Mouse (Mus musculus) heart, adult 2 months (tissue): ENCODE results near the gene Dclk2.

Experiments
- CTCF ChIP-seq: fragments of 200-600 bp; IDR thresholded peaks from 2 replicates; pipeline ENCODE4 v1.8.1; 2022; ENCODE audit warnings: antibody characterized with exemption, mild to moderate bottlenecking, moderate library complexity
- EP300 ChIP-seq: fragments of 200-500 bp; IDR thresholded peaks from 2 replicates; pipeline ENCODE4 v1.6.1; 2011; ENCODE audit warnings: low read depth, low read length, control low read depth; ENCODE audit not compliant: insufficient read depth
- POLR2A ChIP-seq: fragments of 200-500 bp; IDR thresholded peaks from 2 replicates; pipeline ENCODE4 v1.6.1; 2011; ENCODE audit warnings: mild to moderate bottlenecking, low read depth, low read length, control low read depth; ENCODE audit not compliant: insufficient read depth

- TF ChIP-seq CTCF (no peak), POLR2A (no peak), EP300 (no peak)
Observed at GRCm38 (mm10) chr3:86768969-86769368, 151.7 kb downstream of the Dclk2 start.
